Mouse (Mus musculus) bone marrow macrophage, adult 2 months (primary cell): ENCODE data around the gene Vnn3.

Experiments
- CTCF ChIP-seq: IDR thresholded peaks from 2 replicates; pipeline ENCODE4 v1.5.1; 2012; ENCODE audit warnings: low read depth, mild to moderate bottlenecking, low read length, moderate library complexity
- POLR2A ChIP-seq: IDR thresholded peaks from 2 replicates; pipeline ENCODE4 v1.6.1; 2012; ENCODE audit warnings: mild to moderate bottlenecking, low read depth, low read length, borderline replicate concordance

DNA sequence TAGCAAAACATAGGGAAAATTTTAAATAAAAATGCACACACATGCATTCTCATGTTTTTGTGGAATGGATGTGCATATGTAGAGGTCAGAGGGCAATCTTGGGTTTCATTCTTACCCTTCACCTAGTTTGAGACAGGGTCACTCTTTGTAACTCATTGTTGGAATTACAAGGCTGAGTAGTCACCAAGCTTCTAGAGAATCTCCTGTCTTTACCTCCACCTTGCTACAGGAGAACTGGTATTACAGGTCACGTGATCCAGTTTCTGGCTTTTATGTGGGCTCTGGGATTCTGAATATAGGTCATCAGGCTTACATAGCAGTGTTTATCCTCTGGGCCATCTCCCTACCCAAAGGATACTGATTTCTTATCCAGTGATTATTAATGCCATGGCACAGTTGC is 54.4 kb downstream of the Vnn3 start:
- TF ChIP-seq POLR2A (no peak), CTCF (no peak)
